Mouse (Mus musculus) ovary, postnatal 10 days (tissue): Measurements from ENCODE around the gene Rpusd2.
"Not testable (repeated sequence)": the region's sequence is repeated elsewhere in the genome, so short reads cannot be mapped to it uniquely, and the experiment has no call there.

Source experiments
- DNase-seq: peaks from one replicate; pipeline ENCODE4 v3.0.0; 2022; ENCODE audit warnings: low spot score

Gene Rpusd2

DNA sequence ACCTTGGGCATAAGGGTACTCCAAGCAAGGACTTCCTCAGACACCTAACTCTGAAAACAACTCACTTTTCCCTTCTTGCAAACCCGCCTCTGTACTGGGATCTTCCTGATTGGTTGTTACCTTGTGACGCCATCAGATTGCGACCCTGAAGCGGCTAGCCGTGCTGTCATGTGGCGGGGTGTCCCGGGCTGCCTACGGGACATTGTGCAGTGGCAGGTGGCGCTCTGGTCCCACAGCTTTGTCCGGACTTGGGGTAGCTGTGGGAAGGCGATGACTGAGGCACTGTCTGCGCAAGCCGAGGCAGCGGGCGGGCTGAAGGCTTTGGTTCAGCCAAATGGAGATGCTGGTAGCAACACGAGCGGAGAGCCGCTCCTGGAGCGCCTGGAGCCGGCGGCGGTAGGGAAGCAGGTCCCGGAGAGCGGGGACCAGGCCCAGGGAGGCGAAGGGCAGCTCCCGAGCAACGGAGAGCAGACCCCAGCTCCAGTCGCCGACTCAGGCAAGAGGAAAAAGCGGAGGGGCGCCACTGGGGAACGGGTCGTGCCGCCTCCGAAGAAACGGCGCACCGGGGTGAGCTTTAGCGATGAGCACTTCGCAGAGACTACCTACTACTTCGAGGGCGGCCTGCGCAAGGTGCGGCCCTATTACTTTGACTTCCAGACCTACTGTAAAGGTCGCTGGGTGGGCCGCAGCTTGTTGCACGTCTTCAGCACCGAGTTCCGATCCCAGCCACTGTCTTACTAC lies at the start of gene Rpusd2:
Gene Rpusd2 (plus strand): TSS at position 135 of the 741 bp plus-strand sequence.
- DNase-seq: peak; percentile 79

DNA sequence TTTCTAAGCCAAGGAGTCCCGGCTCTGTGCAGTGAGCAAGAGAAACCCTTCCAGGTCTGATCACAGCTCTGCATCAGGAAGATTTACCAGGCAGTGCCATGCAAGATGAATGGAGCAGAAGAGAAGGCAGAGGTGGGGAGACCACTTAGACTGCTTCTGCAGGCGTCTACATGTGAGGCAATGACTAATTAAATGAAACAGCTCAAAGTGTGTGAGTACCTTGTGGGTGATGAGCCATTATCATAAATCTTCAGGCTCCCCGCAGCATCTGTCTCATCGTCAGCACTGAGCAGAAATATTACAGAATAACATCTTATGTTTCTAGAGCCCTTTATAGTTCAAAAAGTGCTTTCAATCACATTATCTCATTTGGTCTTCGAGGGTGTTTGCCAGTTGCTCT lies 39.1 kb upstream of the Rpusd2 start:
- no peak for DNase-seq

DNA sequence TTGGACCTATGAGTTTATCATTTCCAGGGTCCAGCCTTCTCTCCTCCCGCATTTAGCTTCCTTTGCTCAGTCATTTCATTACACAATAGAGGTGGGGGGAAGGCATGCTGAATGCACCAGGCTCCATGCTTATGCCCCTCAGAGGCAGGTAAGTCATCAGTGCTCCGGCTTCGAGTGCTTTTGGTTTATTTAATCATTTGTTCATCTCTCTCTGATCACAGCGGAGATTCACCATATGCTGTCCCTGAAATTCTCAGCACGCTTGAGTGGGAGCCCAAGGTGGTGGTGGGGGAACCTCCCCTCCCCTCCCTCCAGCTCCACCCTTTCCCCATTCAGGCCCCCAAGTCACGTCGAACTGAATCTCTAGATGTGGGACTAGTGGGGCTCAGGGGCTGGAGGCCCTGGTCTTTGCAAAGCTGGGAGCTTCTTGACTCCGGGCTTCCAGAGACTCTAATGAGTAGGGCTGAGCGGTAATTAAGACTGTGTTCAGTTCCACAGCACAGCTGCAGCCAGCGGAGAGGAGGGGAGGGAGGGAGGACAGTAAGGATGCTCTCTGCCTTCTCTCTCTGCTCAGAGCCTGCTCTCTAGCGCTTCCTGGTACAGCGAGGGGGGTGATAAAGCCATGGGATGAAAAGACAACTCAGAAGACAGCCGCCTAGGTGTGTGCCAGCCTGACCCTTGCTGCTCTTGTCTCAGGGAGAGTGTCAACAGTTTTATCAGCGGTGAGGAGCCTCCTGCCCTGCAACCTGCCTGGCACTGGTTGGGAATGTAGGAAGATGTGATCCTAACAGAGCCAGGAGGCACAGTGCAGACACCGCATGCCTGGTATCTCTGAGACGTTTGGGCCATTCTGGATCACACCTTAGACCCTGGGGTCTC lies 38.4 kb upstream of the Rpusd2 start:
- no peak for DNase-seq

DNA sequence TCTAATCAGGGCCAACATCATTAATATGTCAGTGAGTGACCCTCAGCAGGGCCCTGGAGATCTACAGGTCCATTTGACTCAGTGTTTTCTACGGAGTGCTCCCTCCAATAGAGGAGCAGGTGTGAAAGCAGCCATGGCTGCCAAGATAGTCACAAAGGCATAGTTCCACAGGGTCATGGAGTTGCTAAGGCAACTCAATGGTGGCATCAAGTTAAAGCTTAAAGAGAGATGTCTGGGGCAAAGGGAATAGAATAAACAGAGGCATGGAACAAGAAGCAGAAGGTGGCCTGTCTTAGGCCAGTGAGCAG lies 37.8 kb upstream of the Rpusd2 start:
- no peak for DNase-seq

DNA sequence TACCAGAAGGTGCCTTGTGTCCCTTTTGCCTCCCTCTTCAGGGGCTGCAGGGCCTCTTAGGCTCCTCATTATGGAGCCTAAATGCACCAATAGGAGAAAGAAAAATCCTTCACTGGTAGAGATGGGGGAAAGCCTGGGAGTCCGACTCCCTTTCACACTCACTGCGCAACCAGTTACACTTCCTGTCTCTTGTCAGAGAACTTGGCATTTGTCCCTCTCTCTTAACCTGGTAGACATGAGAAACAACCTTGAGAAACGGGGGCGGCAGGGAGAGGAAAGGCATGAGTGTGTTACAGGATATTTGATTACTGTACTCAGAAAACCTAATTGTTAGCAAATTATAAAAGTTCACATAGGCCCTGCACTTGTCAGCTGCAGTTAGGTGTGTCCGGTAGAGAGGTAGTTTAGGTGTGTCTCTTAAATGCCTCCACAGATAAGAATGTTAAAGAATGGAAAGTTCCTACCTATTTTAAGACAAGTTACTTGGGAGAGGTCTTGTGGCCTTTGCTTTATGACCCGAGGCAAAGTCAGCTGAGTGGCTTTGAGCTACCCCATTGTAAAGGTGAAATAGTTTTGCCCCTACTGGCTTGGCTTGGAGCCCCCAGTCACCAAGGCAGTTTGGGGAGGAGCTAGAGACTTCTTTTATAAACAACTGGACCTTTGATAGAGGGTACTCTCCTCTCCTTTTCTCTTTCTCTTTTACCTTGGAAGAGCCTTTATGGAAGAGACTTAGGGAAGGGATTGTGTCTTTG lies 36.3 kb upstream of the Rpusd2 start:
- no peak for DNase-seq

DNA sequence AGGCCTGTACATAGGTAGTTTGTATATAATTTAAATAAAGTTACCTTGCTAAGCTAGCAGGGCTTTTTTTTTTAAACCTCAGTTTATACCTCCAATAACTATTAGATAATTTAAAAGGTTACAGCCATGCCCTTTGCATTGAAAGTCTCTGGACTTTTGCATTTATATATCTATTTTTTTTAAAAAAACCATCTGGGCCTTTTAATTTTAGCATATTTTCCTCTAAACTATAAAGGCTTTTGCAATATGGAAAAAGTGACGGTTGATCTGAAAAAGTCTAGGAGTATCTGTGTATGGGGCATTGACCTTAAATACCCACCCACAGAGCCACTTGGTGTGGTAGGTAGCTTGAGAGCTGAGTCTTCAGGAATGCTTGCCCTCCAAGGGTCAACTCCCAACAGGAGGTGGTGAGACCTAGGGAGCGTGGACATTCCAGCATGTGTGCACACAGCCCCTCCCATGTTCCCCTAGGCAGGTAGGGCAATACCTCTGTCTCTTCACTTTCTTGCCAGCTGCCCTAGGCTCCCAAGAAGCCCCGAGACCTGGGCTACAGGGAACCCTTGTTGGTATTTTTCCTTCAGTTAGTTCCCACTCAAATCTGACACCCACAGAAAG lies 35.5 kb upstream of the Rpusd2 start:
- DNase-seq: no peak

DNA sequence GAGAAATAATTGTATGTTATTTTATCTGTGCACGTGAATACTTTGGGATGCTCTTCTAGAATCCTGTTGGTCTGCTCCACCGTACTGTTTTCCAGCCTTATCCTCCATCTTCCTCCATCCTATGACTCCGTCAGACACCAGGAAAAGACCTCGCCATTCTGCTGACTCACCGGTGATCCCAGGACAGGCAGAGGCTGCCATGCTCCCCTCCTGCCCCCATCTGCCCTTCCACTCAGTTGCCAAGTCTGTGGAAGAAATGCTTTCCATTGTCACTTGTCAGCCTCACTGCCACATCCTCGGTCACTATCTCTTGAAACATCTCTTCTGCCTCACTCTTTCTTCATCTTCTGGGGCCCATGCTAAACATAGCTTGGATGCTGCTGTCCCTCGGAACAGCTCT lies 27.7 kb upstream of the Rpusd2 start:
- DNase-seq: no peak

DNA sequence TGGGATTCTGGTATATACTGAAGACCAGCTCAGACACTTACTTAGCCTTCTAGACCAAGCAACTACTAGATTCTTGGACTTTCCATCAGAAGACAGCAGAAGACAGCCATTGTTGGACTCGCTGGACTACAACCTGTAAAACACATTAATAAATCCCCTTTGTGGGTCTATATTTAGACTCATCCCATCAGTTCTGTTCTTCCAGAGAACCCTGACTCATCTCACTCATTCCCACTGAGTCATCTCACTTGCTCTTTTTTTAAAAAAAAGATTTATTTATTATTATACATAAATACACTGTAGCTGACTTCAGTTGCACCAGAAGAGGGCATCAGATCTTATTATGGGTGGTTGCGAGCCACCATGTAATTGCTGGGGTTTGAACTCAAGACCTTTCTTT lies 25.2 kb upstream of the Rpusd2 start:
- no peak for DNase-seq

DNA sequence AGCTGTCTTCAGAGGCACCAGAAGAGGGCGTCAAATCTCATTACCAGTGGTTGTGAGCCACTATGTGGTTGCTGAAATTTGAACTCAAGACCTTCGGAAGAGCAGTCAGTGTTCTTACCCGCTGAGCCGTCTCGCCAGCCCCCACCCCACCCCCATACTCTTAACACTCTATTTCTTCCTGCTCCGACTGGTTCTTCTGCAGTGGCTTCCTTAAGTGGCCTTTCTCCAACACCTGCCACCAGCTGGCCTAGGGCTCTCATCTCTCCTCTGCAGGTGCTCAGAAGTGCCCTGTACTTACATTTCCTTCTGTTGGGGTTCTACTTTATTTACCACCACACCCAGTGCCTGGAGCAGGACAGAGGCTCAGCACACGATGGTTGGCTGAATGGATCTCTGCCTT lies 19.6 kb upstream of the Rpusd2 start:
- DNase-seq: no peak

DNA sequence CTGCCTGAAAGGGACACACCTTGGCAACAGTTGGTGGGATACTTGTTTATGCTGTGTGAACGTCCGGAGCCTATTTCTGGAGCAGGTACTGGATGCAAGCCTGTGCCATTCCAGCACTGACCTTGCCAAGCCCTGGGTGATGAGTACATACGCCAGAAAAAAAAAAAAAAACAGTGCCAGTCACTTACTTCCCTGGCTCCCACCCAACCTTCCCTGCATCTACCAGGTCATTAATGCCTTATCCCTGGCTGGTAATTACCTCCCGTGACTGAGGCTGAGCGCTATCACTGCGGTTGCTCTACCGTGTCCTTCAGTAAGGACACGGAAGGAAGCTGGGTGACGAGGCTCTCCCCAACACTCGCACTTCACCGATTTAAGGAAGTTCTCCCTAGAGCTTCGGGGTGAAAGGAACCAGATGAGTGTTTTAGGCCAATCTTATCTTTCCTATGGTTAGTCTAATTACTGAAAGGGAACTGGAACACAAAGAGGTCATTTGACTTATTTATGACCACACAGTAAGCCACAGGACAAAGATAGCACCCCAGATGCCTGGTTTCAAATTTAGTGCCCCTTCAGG lies 18.9 kb upstream of the Rpusd2 start:
- no peak for DNase-seq

DNA sequence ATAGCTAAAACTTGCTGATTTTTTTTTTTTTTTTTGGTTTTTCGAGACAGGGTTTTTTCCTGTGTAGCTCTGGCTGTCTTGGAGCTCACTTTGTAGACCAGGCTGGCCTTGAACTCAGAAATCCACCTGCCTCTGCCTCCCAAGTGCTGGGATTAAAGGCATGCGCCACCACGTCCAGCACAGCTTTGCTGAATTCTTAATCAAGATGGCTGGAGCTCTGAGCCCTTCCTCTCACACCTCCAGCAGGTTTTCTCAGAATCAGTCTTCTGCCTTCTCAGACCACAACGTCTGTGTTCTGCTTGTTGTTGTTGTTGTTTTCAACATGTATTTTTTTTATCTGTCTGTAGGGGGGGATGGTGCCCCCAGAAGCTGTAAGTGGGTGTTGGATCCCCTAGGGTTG lies 18.3 kb upstream of the Rpusd2 start:
- not testable (repeated sequence) for DNase-seq

DNA sequence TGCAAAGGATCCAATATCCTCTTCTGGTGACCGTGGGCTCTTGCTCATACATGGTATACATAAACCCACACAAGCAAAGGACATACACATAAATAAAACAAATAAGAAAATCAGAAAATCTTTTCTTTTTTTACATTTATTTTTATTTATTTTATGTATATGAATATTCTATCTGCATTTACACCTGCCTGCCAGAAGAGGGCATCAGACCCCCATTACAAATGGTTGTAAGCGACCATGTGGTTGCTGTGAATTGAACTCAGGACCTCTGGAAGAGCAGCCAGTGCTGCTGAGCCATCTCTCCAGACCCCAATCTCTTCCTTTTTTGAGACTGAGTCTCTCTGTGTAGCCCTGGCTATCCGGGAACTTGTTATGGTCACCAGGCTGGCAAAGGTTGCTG lies 16.9 kb upstream of the Rpusd2 start:
- DNase-seq: no peak

DNA sequence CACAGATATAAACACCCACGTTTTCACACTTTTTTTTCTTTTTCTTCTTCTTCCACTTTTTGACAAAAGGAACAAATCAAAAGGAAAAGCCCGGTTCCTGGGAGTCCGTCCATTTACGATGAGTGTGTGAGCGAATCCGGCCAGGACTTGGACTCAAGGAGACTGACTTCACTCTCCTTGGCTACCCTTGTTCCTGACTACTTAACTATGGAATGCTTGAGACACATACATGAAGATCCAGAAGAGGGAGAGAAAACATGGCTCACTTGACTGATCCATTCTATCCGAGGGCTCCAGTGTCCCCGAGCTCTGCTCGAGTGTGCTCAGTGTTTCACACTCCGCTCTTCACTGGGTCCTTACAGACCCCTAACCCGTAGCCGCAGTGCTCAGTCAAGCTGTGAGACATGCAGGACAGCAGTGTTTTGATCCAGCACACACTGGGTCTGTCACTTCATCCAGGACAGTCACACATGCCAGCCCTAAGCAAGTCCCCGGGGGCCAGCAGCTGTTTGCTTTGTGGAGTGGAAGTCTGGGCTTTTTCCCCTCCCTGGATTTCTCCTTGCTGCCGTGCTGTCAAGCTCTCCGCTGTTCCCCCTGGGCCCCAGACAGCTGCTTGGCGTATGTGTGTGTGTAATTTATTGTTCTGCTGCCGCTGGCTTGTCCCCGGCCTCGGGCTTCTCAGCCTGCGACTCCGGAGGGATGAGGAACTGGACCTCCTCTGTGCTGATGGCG lies 16.0 kb upstream of the Rpusd2 start:
- no peak for DNase-seq

DNA sequence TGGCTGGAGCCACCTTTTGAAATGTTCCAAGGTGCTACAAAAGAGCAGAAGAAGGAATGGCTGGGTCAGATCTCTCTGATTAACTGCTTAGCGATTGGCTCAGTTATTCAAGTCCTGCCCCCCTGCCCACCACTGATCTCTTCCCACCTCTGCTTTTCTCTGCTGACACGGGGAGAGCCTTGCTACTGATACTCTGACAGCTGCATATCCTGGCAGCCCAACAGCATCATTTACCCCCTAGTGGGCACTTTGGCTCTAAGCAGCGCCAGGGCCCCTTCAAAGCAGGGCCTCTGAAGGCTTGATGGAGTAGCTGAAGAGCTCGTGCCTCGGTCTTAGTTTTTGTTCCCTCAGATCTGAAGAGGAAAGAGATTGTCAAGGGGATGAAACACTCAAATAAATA lies 15.5 kb upstream of the Rpusd2 start:
- no peak for DNase-seq

DNA sequence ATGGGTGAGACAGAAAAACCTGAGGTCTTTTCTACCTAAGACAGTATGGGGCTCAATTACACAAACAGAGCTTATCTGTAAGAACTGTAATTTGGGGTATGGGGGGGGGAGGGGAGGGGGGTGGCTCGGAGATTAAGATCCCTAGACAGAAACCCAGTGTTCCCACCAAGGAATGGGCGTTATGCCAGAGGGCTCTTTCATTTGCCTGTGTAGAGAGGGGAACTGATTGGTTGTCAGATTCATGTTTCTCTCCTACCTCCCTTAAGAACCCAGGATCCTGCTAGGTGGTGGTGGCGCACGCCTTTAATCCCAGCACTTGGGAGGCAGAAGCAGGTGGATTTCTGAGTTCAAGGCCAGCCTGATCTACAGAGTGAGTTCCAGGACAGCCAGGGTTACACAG lies 15.1 kb upstream of the Rpusd2 start:
- no peak for DNase-seq

DNA sequence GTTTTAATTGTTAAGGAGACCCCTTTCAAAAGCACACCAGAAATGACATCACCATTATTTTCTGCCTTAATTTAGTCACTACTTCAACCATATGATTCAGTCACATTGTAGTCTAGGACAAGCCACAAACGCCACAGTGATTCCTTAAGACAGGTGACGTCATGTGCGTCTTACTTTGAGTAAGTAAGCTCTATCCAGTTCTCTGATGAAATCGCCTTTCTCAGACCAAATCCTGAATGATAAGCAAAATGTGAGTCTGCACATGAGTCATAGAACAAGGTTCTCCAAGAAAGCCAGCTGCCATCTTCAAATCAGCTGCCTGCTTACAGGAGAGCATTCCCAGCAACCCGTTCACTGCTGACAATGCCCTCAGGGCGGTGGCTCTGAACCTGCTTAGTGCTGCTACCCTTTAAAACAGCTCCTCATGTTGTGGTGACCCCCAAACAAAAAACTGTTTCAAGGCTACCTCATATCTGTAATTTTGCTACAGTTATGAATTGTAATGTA lies 11.4 kb upstream of the Rpusd2 start:
- DNase-seq: no peak

DNA sequence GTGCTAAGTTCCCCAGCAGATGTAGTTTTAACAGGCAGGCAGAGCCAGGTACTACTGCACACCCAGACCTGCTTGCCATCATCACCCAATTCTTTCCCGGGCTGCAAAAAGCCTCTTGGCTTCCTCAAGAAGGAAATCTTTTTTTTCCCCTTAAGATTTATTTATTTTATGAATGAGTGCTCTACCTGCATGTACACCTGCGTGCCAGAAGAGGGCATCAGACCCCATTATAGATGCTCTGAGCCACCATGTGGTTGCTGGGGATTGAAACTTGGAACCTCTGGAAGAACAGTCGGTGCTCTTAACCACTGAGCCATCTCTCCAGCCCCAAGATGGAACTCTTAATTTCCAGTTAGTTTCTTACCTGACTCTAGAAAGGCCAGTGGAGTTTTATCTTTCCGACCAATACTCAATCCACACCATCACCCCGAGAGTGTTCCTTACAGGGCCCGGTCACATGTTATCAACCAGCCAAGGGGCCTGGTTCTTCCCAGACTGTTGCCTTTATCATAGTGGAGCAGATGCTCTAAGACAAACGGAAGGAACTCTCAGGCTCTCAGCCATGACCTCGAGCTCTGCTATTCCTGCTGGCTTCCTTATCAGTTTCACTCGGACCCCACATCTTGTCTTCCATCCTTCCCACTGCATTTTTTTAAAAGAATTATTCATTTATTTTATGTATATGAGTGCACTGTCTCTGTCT lies 9.9 kb upstream of the Rpusd2 start:
- no peak for DNase-seq

DNA sequence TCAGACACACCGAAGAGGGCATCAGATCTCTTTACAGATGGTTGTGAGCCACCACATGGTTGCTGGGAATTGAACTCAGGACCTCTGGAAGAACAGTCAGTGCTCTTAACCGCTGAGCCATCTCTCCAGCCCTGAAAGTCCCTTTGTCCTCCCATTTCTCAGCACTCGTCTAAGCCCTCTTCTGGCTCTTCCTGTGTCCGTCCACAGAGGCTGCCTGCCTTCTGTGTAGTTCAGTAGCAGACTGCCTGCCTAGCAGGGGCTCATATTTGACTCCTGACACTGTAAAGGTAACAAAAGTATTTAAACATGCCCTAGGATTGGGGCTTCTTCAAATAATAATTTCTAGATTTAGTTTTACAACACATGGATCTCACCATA lies 9.4 kb upstream of the Rpusd2 start:
- DNase-seq: no peak

DNA sequence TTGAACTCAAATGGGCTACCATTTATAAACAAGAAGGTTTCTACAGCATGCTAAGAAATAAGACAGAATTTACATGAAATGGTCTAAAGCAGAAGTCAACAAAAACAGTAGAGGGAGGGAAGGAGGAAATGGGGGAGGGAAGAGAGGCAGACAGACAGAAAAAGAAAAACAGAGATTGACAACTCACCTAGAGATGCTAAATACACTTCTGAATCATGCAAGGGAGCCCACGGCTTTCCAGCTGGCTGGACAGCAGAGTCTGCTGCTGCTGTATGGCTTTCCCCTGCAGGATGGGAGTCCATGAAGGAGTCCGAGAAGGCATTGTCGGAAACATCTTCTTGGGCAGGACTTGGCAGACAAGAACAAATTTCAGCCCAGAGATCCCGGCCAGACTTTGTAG lies 7.6 kb upstream of the Rpusd2 start:
- DNase-seq: no peak

DNA sequence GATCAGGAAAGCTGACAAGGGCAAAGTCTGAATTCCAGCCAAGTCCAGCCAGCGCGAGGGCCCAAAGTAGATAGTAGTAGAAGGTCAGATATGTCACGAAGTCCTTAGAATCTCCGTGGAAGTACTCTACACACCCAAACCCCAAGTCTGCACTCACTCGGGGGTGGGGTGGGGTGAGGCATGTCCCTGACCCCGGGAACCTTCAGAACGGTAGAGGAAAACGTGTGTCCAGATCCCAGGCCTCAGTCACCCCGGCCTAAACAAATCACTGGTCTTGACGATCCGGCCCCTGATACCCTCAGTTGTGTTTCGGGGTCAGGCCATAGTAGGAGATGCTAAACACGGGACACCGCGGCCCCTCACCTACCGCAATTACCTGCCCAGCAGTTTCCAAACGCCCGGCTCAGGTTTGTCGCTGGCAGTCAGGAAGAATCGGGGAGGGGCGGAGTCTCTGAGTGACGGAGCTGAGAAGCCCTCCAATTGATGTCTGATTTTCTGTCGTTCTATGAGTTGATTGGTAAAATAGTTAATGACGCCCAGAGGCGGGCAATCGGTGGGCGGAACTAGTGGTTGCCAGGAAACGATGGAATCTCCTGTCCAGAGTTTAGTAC lies 5.5 kb upstream of the Rpusd2 start, which contains the start of gene Ccdc32:
Gene Ccdc32 (minus strand): TSS at position 453 of the 611 bp plus-strand sequence.
- peak; percentile 61 for DNase-seq
